Comparison of ENCODE assay signal across 8 mouse cellular contexts in genomic region chr11:22677337-22677736, GRCm38 (mm10).
DNase-seq lines count a peak whose midpoint lies in the region; ATAC-seq and TF ChIP-seq lines count a peak whose summit lies in the region.

No protein-coding gene starts in this region.

- no peak for ATAC-seq in kidney, embryonic 14.5 days (ENCODE audit: low FRiP score, low TSS enrichment)
- no peak for ATAC-seq in kidney, postnatal 0 days (replicated peaks; ENCODE audit: low FRiP score, low read depth)
- ATAC-seq in midbrain, embryonic 16.5 days: no peak

- no peaks in the 10 kb centered on the region for H3K36me3 ChIP-seq in kidney, embryonic 14.5 days (ENCODE audit: control insufficient read depth, insufficient read depth, low read length)
- no peaks in the 10 kb centered on the region for H3K36me3 ChIP-seq in kidney, postnatal 0 days (ENCODE audit: insufficient read depth, low read length)
- H3K36me3 ChIP-seq in embryonic facial prominence, embryonic 10.5 days (replicated peaks): no peaks in the 10 kb centered on the region
- no peaks in the 10 kb centered on the region for H3K36me3 ChIP-seq in hindbrain, embryonic 10.5 days
- no peaks in the 10 kb centered on the region for H3K36me3 ChIP-seq in midbrain, embryonic 16.5 days (ENCODE audit: control insufficient read depth, insufficient read depth, low read length)

- no peak overlapping the region for H3K4me2 ChIP-seq in kidney, embryonic 14.5 days (replicated peaks; ENCODE audit: low read depth, low read length)
- no peak overlapping the region for H3K4me2 ChIP-seq in kidney, postnatal 0 days (ENCODE audit: low read length)
- H3K4me2 ChIP-seq in midbrain, embryonic 16.5 days (ENCODE audit: low read length): no peak overlapping the region

- no peak overlapping the region for H3K4me3 ChIP-seq in kidney, embryonic 14.5 days (ENCODE audit: low read length)
- no peak overlapping the region for H3K4me3 ChIP-seq in kidney, postnatal 0 days (replicated peaks; ENCODE audit: low read depth, low read length)
- H3K4me3 ChIP-seq in embryonic facial prominence, embryonic 10.5 days: no peak overlapping the region
- no peak overlapping the region for H3K4me3 ChIP-seq in hindbrain, embryonic 10.5 days
- no peak overlapping the region for H3K4me3 ChIP-seq in midbrain, embryonic 16.5 days (ENCODE audit: low read depth, low read length)

- H3K9ac ChIP-seq in kidney, embryonic 14.5 days (ENCODE audit: low read depth, low read length): no peak overlapping the region
- H3K9ac ChIP-seq in kidney, postnatal 0 days (ENCODE audit: low read depth, low read length): no peak overlapping the region
- H3K9ac ChIP-seq in midbrain, embryonic 16.5 days (ENCODE audit: low read depth, low read length): no peak overlapping the region

- H3K27ac ChIP-seq in kidney, embryonic 14.5 days (ENCODE audit: low read depth, low read length): no peak overlapping the region
- H3K27ac ChIP-seq in kidney, postnatal 0 days: no peak overlapping the region
- no peak overlapping the region for H3K27ac ChIP-seq in embryonic facial prominence, embryonic 10.5 days (replicated peaks)
- H3K27ac ChIP-seq in hindbrain, embryonic 10.5 days: no peak overlapping the region
- no peak overlapping the region for H3K27ac ChIP-seq in midbrain, embryonic 16.5 days (ENCODE audit: low read length)

- no peaks in the 10 kb centered on the region for H3K27me3 ChIP-seq in kidney, embryonic 14.5 days (ENCODE audit: control insufficient read depth, insufficient read depth, low read length)
- H3K27me3 ChIP-seq in kidney, postnatal 0 days (ENCODE audit: insufficient read depth, low read length): no peaks in the 10 kb centered on the region
- no peaks in the 10 kb centered on the region for H3K27me3 ChIP-seq in embryonic facial prominence, embryonic 10.5 days (replicated peaks; ENCODE audit: low read depth, poor library complexity, severe bottlenecking)
- H3K27me3 ChIP-seq in hindbrain, embryonic 10.5 days (ENCODE audit: insufficient read depth, poor library complexity, severe bottlenecking): no peaks in the 10 kb centered on the region
- no peaks in the 10 kb centered on the region for H3K27me3 ChIP-seq in midbrain, embryonic 16.5 days (ENCODE audit: control insufficient read depth, insufficient read depth, low read depth, low read length)

- peak; percentile 68 for TF ChIP-seq CTCF in kidney, postnatal 0 days (IDR thresholded peaks at IDR 0.05; ENCODE audit: low read depth)

- DNase-seq in kidney, adult 11 months: peak; percentile 75
- peak; percentile 56 for DNase-seq in NIH3T3 (ENCODE audit: low read depth)
- no peak for DNase-seq in kidney, postnatal 0 days (ENCODE audit: low spot score)
- peak; percentile 41 to 66 for DNase-seq in spleen, adult 18-20 months
- no peak for DNase-seq in embryonic facial prominence, embryonic 10.5 days (ENCODE audit: low spot score)
- no peak for DNase-seq in hindbrain, embryonic 10.5 days (ENCODE audit: low spot score)

- H3K9me3 ChIP-seq in kidney, embryonic 14.5 days (ENCODE audit: control insufficient read depth, low read length): no peaks in the 10 kb centered on the region
- no peaks in the 10 kb centered on the region for H3K9me3 ChIP-seq in kidney, postnatal 0 days (replicated peaks; ENCODE audit: low read length)
- H3K9me3 ChIP-seq in embryonic facial prominence, embryonic 10.5 days: no peaks in the 10 kb centered on the region
- no peaks in the 10 kb centered on the region for H3K9me3 ChIP-seq in hindbrain, embryonic 10.5 days
- no peaks in the 10 kb centered on the region for H3K9me3 ChIP-seq in midbrain, embryonic 16.5 days (replicated peaks; ENCODE audit: control insufficient read depth, low read length, poor library complexity, severe bottlenecking)

- H3K4me1 ChIP-seq in kidney, embryonic 14.5 days (ENCODE audit: control insufficient read depth, insufficient read depth, low read length): 0 out of 2 replicates have a peak, but pooled peaks cover 4% of the 10 kb centered on the region
- H3K4me1 ChIP-seq in kidney, postnatal 0 days (replicated peaks; ENCODE audit: insufficient read depth, low read length): no peaks in the 10 kb centered on the region
- H3K4me1 ChIP-seq in embryonic facial prominence, embryonic 10.5 days: peaks cover 5% of the 10 kb centered on the region; the same call in 1 of the 2 replicates
- H3K4me1 ChIP-seq in hindbrain, embryonic 10.5 days (replicated peaks): no peaks in the 10 kb centered on the region
- peaks cover 3% of the 10 kb centered on the region; the same call in 1 of the 2 replicates for H3K4me1 ChIP-seq in midbrain, embryonic 16.5 days (ENCODE audit: control insufficient read depth, insufficient read depth, low read length)

- WGBS in kidney, embryonic 14.5 days: 39% methylated on average over 2 of the region's 2 CpGs
- 39% methylated on average over 2 of the region's 2 CpGs for WGBS in kidney, postnatal 0 days
- WGBS in embryonic facial prominence, embryonic 10.5 days: 36% methylated on average over 2 of the region's 2 CpGs
- 30% methylated on average over 2 of the region's 2 CpGs for WGBS in hindbrain, embryonic 10.5 days
- WGBS in midbrain, embryonic 16.5 days: 43% methylated on average over 2 of the region's 2 CpGs

Comparison
In these comparisons a context has a peak if more than half of its experiments do, and no peak if none do; other contexts are left out.
1. DNase-seq: peak in kidney, adult 11 months (single experiment), NIH3T3 (single experiment) and spleen, adult 18-20 months (2 of 2); none in kidney, postnatal 0 days (single experiment), embryonic facial prominence, embryonic 10.5 days (single experiment) and hindbrain, embryonic 10.5 days (single experiment).